Mouse (Mus musculus) heart, adult 2 months (tissue): ENCODE results near the gene Uck2. TPM values are rescaled to one million over a fixed set of nuclear protein-coding genes. Genes with fewer than 3 reads are reported as not detected.

ENCODE experiments used
- DNase-seq, 2 experiments: peaks; one replicate each; pipeline ENCODE4 v3.0.0; 2021
- H3K27ac ChIP-seq: fragments of 200-600 bp; 2 replicates; pipeline ENCODE4 v1.8.1; 2022
- H3K27me3 ChIP-seq: fragments of 200-500 bp; 2 replicates; pipeline ENCODE4 v1.6.1; 2012; ENCODE audit warnings: mild to moderate bottlenecking, low read length, inconsistent platforms, mixed read lengths; ENCODE audit not compliant: control insufficient read depth, insufficient read depth
- H3K36me3 ChIP-seq: fragments of 200-500 bp; 2 replicates; pipeline ENCODE4 v1.6.1; 2012; ENCODE audit warnings: low read length, inconsistent platforms; ENCODE audit not compliant: control insufficient read depth, insufficient read depth
- H3K4me1 ChIP-seq: fragments of 200-500 bp; 2 replicates; pipeline ENCODE4 v1.6.1; 2011; ENCODE audit warnings: low read length; ENCODE audit not compliant: control insufficient read depth, insufficient read depth
- H3K4me3 ChIP-seq: fragments of 200-600 bp; 2 replicates; pipeline ENCODE4 v1.8.1; 2022
- H3K79me2 ChIP-seq: fragments of 200-500 bp; replicated peaks from 2 replicates; pipeline ENCODE4 v1.6.1; 2012; ENCODE audit warnings: mild to moderate bottlenecking, inconsistent platforms, low read length, moderate library complexity, mixed read lengths; ENCODE audit not compliant: control insufficient read depth, insufficient read depth
- H3K9ac ChIP-seq: fragments of 200-500 bp; 2 replicates; pipeline ENCODE4 v1.6.1; 2012; ENCODE audit warnings: low read depth, mild to moderate bottlenecking, control low read depth, inconsistent platforms, low read length, mixed read lengths
- CTCF ChIP-seq: fragments of 200-600 bp; IDR thresholded peaks from 2 replicates; pipeline ENCODE4 v1.8.1; 2022; ENCODE audit warnings: antibody characterized with exemption, mild to moderate bottlenecking, moderate library complexity
- EP300 ChIP-seq: fragments of 200-500 bp; IDR thresholded peaks from 2 replicates; pipeline ENCODE4 v1.6.1; 2011; ENCODE audit warnings: low read depth, low read length, control low read depth; ENCODE audit not compliant: insufficient read depth
- POLR2A ChIP-seq: fragments of 200-500 bp; IDR thresholded peaks from 2 replicates; pipeline ENCODE4 v1.6.1; 2011; ENCODE audit warnings: mild to moderate bottlenecking, low read depth, low read length, control low read depth; ENCODE audit not compliant: insufficient read depth
- WGBS: fragments of 180-500 bp; shearing (Covaris S2); methylation state at CpG from one replicate; pipeline ENCODE4 v1.1.7; 2018; 5-methylcytosine and 5-hydroxymethylcytosine counted together
- intact Hi-C: fragments of 180-260 bp; cut with DNase I; formaldehyde crosslinking; loops from one replicate; pipeline ENCODE4 v1.15.1; 2025
- polyA plus RNA-seq: library from polyadenylated mRNA; depleted of rRNA; stranded (reverse); fragments of >200 nt; gene quantifications from 2 replicates; pipeline ENCODE4 v1.2.3, GENCODE M21; 2012
- total RNA-seq, 2 experiments: library from RNA; stranded (reverse); gene quantifications; 2 replicates each; pipeline ENCODE4 v1.2.3; 2021

Uck2 gene
- total and polyA plus RNA-seq, 3 experiments: 21.4 to 57.6 (median 45.9) TPM

GRCm38 (mm10) chr1:167234344-167234743 is 50.8 kb downstream of the Uck2 start:
- Histone ChIP-seq H3K27me3 (no peaks in the 10 kb centered on the region), H3K4me3 (no peak overlapping the region), H3K9ac (no peak overlapping the region), H3K4me1 (no peaks in the 10 kb centered on the region), H3K27ac (no peak overlapping the region), H3K79me2 (no peaks in the 10 kb centered on the region), H3K36me3 (no peaks in the 10 kb centered on the region)
- intact Hi-C loops: no loop called here
- no peak for TF ChIP-seq EP300
- TF ChIP-seq CTCF: no peak
- TF ChIP-seq POLR2A: no peak
- DNase-seq: no peak
- WGBS: 95% methylated on average over 10 of the region's 10 CpGs

DNA sequence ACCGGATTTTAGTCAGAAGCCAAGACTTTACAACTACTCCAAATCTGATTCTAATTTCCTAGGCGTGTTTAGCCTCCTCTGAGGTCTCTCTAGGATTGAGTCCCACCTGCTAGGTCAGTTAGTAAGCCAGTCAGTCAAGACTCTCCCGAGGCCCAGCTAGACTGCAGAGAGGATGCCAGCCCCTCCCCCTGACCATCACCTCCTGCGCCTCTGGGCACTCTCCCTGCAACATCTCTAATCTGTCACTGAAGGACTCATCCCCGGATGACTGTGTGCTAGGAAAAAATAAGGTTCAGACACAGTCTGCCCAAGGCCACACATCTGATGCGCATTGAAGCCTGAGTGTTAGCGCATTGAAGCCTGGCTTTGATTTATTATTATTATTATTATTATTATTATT is 52.2 kb downstream of the Uck2 start:
- Histone ChIP-seq H3K9ac (no peak overlapping the region), H3K27me3 (no peaks in the 10 kb centered on the region), H3K36me3 (no peaks in the 10 kb centered on the region), H3K4me3 (no peak overlapping the region), H3K79me2 (no peaks in the 10 kb centered on the region), H3K4me1 (no peaks in the 10 kb centered on the region), H3K27ac (no peak overlapping the region)
- intact Hi-C loops: no loop called here
- no peak for DNase-seq
- TF ChIP-seq POLR2A: no peak
- no peak for TF ChIP-seq CTCF
- no peak for TF ChIP-seq EP300
- WGBS: 87% methylated on average over 7 of the region's 7 CpGs

- no peaks in the 10 kb centered on the region for H3K79me2 ChIP-seq
- peak in 1 of 2 experiments; percentile 35 for DNase-seq
- peak overlapping the region; percentile 15; the same call in 1 of the 2 replicates for H3K27ac ChIP-seq
- H3K9ac ChIP-seq: no peak overlapping the region
- no peak overlapping the region for H3K4me3 ChIP-seq
- intact Hi-C loops: no loop called here
- no peaks in the 10 kb centered on the region for H3K36me3 ChIP-seq
- 65% methylated on average over 17 of the region's 17 CpGs for WGBS
- TF ChIP-seq CTCF: peak; percentile 46
- no peak for TF ChIP-seq EP300
- no peak for TF ChIP-seq POLR2A
- no peaks in the 10 kb centered on the region for H3K27me3 ChIP-seq
- no peaks in the 10 kb centered on the region for H3K4me1 ChIP-seq
Observed at GRCm38 (mm10) chr1:167231612-167232283, 53.4 kb downstream of the Uck2 start.

GRCm38 (mm10) chr1:167230930-167231611 is 54.0 kb downstream of the Uck2 start:
- 70% methylated on average over 17 of the region's 17 CpGs for WGBS
- H3K9ac ChIP-seq: no peak overlapping the region
- H3K36me3 ChIP-seq: no peaks in the 10 kb centered on the region
- H3K27me3 ChIP-seq: no peaks in the 10 kb centered on the region
- intact Hi-C loops: no loop called here
- no peak overlapping the region for H3K4me3 ChIP-seq
- no peaks in the 10 kb centered on the region for H3K4me1 ChIP-seq
- H3K27ac ChIP-seq: peak overlapping the region; percentile 15; the same call in 1 of the 2 replicates
- no peak for DNase-seq
- H3K79me2 ChIP-seq: no peaks in the 10 kb centered on the region
- TF ChIP-seq EP300 (no peak), CTCF (no peak), POLR2A (no peak)

GRCm38 (mm10) chr1:167222382-167223010 is 62.6 kb downstream of the Uck2 start:
- no peaks in the 10 kb centered on the region for H3K27me3 ChIP-seq
- no peaks in the 10 kb centered on the region for H3K4me1 ChIP-seq
- DNase-seq: no peak
- no peaks in the 10 kb centered on the region for H3K36me3 ChIP-seq
- no peak for TF ChIP-seq POLR2A
- no peak for TF ChIP-seq CTCF
- TF ChIP-seq EP300: no peak
- H3K27ac ChIP-seq: no peak overlapping the region
- H3K79me2 ChIP-seq: no peaks in the 10 kb centered on the region
- H3K9ac ChIP-seq: no peak overlapping the region
- WGBS: 81% methylated on average over 9 of the region's 9 CpGs
- intact Hi-C loops: loop anchor here (5.0 kb wide), 2 partner anchors 85 to 425 kb away; partner anchors contain the start of gene Tmco1
- H3K4me3 ChIP-seq: no peak overlapping the region
